Mouse (Mus musculus): ENCODE data around the gene Tdrd5.

DNA sequence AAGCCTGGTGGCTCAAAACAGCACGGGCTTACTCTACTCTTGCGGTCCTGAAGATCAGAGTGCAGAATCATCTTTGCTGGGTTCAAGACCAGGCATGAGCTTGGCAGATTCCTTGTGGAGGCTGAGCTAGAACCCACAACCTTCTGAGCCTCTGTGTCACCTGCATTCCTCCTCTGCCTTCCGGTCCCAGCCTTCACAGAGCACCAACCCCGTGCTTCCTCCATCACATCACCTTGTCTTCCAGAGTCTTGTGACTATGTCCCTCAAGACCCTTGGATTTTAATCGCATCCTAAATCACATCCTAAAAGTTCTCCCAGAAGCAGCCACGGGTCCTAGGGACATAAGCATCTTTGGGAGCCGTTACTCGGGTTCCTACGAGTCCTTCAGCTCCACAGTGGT is 19.7 kb upstream of the Tdrd5 start:
- TF ChIP-seq CTCF (IDR thresholded peaks at IDR 0.05), result no peak
- TF ChIP-seq EP300 (IDR thresholded peaks at IDR 0.05; ENCODE audit: insufficient read depth, low read depth, low read length), result no peak
- TF ChIP-seq POLR2A (IDR thresholded peaks at IDR 0.05; ENCODE audit: insufficient read depth, low read depth, low read length), result no peak
